Mouse (Mus musculus) forebrain, embryonic 12.5 days (tissue): ENCODE measurements at regions not wholly inside any gene's neighbourhood (a gene's known extent, or its start where the extent isn't known, plus 50 kb on each side); places are given as distances from the start of the nearest gene placed in this dataset.

Experiments
- ATAC-seq: fragments of 200-750 bp; cut with Nextera tagmentation; 2 replicates; pipeline ENCODE4 v1.8.0; 2017; ENCODE audit warnings: moderate TSS enrichment; ENCODE audit not compliant: low FRiP score
- H3K27ac ChIP-seq: fragments of 300-500 bp; sonication (generic); 2 replicates; pipeline ENCODE4 v1.5.1; 2016; ENCODE audit warnings: mild to moderate bottlenecking
- H3K27me3 ChIP-seq: fragments of 300-500 bp; sonication (generic); 2 replicates; pipeline ENCODE4 v1.6.1; 2016; ENCODE audit warnings: mild to moderate bottlenecking
- H3K36me3 ChIP-seq: fragments of 300-500 bp; sonication (generic); replicated peaks from 2 replicates; pipeline ENCODE4 v1.6.1; 2016; ENCODE audit warnings: mild to moderate bottlenecking
- H3K4me1 ChIP-seq: fragments of 300-500 bp; sonication (generic); 2 replicates; pipeline ENCODE4 v1.6.1; 2016
- H3K4me2 ChIP-seq: fragments of 300-500 bp; sonication (generic); 2 replicates; pipeline ENCODE4 v1.6.1; 2016; ENCODE audit warnings: mild to moderate bottlenecking, moderate library complexity
- H3K4me3 ChIP-seq: fragments of 300-500 bp; sonication (generic); replicated peaks from 2 replicates; pipeline ENCODE4 v1.5.1; 2016; ENCODE audit warnings: mild to moderate bottlenecking
- H3K9ac ChIP-seq: fragments of 300-500 bp; sonication (generic); 2 replicates; pipeline ENCODE4 v1.6.1; 2016; ENCODE audit warnings: mild to moderate bottlenecking
- H3K9me3 ChIP-seq: fragments of 300-500 bp; sonication (generic); 2 replicates; pipeline ENCODE4 v1.6.1; 2016
- WGBS: fragments of 180-500 bp; shearing (Covaris S2); methylation state at CpG from one replicate; pipeline ENCODE4 v1.1.7; 2016; 5-methylcytosine and 5-hydroxymethylcytosine counted together

DNA sequence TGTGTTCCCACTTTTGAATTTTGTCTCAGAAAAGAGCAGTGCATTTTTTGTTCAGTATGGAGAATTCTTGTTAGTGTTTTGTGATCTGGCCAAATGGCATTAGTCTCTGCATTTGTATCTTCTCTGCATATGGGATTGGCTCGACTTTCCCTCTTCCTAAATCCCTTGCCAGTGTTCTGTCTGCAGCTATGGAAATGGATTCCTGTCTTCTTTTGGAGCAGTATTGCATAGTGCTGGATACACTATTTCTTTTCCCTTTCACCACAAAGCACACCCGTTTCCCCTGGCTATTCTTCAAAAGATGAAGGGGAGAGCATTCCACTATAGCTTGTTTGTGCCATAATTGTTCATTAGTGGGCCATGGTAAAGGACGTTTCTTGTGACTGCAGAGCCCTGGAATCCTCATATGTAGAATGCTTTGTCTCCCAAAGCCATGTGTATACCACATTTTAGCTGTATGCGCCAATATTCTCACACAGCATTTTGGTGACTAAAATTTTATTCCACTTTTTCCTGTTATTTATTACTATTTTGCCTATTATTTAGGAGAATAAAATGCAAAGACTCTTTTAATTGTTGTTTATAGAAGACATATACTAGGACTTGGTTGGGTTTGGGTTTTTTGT is 197.8 kb downstream of the Hs3st1 start:
- no peaks in the 10 kb centered on the region for H3K36me3 ChIP-seq
- no peak for ATAC-seq
- no peaks in the 10 kb centered on the region for H3K27me3 ChIP-seq
- H3K9ac ChIP-seq, result no peak overlapping the region
- H3K27ac ChIP-seq, result no peak overlapping the region
- H3K4me3 ChIP-seq, result no peak overlapping the region
- WGBS, result 51% methylated on average over 4 of the region's 4 CpGs
- no peaks in the 10 kb centered on the region for H3K4me1 ChIP-seq
- no peaks in the 10 kb centered on the region for H3K9me3 ChIP-seq
- no peak overlapping the region for H3K4me2 ChIP-seq

DNA sequence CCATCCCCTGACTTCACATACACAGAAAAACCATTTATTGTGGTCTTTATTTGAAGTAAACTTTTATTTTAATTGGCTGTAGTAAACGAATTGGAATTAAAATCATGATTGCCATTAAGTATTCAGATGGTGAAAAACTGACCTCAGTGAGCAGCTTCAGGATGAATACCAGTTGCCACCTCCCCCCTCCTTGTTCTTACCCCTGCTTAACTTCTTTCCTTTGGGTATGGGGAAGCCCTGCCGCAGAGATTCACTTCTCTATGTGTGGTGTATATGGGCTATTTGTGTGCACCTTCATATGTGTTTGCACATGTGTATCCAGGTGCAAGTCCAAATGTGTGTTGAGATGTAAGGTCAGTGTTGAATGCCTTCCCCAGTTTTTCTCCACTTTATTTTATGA is 218.2 kb downstream of the Hs3st1 start:
- Histone ChIP-seq H3K9ac (no peak overlapping the region), H3K27me3 (no peaks in the 10 kb centered on the region), H3K4me2 (no peak overlapping the region), H3K4me1 (peaks cover 5% of the 10 kb centered on the region; the same call in 1 of the 2 replicates), H3K27ac (no peak overlapping the region), H3K36me3 (no peaks in the 10 kb centered on the region), H3K4me3 (no peak overlapping the region), H3K9me3 (no peaks in the 10 kb centered on the region)
- WGBS, result 56% methylated on average over 2 of the region's 2 CpGs
- peak; percentile 60; the same call in 1 of the 2 replicates for ATAC-seq

DNA sequence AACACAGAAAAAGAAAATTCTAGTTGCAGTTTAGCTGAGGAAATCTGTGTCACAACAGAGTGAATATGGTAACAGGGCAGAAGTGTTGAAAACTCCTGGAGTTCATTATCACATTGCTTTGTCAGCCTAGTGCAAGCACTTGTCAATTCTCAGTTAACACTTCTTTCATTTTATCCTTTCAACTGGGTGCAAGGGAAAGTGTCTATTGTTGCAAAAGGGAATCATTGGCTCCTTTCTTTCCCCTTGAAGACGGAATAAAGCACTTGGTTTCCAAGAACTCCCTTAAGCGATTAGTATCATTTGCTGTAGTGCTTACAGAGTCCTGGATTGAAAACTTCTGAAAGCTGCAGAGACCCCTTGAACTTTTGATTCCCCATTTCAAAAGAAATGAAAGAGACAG is 218.9 kb downstream of the Hs3st1 start:
- Histone ChIP-seq H3K9ac (no peak overlapping the region), H3K4me3 (no peak overlapping the region), H3K36me3 (no peaks in the 10 kb centered on the region), H3K27me3 (no peaks in the 10 kb centered on the region), H3K4me1 (peaks cover 5% of the 10 kb centered on the region; the same call in 1 of the 2 replicates), H3K4me2 (no peak overlapping the region), H3K27ac (no peak overlapping the region), H3K9me3 (no peaks in the 10 kb centered on the region)
- whole genome bisulfite sequencing, result 13% methylated on average over 2 of the region's 2 CpGs
- ATAC-seq, result peak; percentile 60; the same call in 1 of the 2 replicates

DNA sequence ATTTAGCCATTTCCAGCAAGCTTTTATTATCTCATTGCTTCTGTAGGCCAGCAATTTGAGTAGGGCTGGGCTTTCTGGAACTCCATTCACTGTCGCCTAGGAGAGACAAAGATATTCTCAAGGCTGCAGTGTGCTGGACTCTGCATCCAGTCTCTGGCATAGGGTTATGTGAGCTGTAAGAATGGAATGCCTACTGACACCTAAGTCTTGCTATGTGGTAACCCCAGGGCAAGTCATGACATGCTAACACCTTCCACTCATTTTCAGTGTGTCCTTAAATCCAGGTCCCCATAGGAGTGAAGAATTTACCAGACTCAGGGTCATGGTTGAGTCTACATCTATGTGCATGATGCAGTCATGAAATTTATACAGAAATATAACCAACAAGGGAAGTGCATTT is 245.0 kb downstream of the Hs3st1 start:
- H3K27me3 ChIP-seq, result no peaks in the 10 kb centered on the region
- no peaks in the 10 kb centered on the region for H3K36me3 ChIP-seq
- 75% methylated on average over 1 of the region's 1 CpGs for WGBS
- H3K9ac ChIP-seq, result no peak overlapping the region
- H3K4me1 ChIP-seq, result no peaks in the 10 kb centered on the region
- no peak overlapping the region for H3K4me2 ChIP-seq
- ATAC-seq, result no peak
- H3K27ac ChIP-seq, result no peak overlapping the region
- H3K4me3 ChIP-seq, result no peak overlapping the region
- no peaks in the 10 kb centered on the region for H3K9me3 ChIP-seq

DNA sequence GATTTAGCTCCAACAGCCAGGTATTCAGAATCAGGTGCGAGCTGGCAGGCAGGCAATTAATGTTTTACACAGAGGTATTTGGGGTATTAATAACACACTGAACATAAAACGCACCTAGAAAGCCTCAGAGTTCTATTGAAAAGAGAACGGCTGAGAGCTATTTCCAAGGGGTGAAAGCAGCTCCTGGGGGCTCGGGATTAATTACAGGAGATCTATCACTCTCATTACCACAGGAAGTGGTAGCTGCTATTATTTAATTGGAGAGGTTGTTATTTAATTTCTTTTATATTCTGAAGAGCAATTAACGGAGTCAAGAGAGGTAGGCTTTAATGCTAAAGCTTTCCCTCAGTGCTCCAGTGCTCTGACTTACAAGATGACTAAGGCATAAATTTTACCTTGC is 272.5 kb downstream of the Hs3st1 start:
- no peaks in the 10 kb centered on the region for H3K4me1 ChIP-seq
- no peak overlapping the region for H3K9ac ChIP-seq
- H3K4me3 ChIP-seq, result no peak overlapping the region
- no peak for ATAC-seq
- H3K36me3 ChIP-seq, result no peaks in the 10 kb centered on the region
- 33% methylated on average over 5 of the region's 5 CpGs for WGBS
- no peak overlapping the region for H3K27ac ChIP-seq
- no peak overlapping the region for H3K4me2 ChIP-seq
- no peaks in the 10 kb centered on the region for H3K9me3 ChIP-seq
- no peaks in the 10 kb centered on the region for H3K27me3 ChIP-seq

DNA sequence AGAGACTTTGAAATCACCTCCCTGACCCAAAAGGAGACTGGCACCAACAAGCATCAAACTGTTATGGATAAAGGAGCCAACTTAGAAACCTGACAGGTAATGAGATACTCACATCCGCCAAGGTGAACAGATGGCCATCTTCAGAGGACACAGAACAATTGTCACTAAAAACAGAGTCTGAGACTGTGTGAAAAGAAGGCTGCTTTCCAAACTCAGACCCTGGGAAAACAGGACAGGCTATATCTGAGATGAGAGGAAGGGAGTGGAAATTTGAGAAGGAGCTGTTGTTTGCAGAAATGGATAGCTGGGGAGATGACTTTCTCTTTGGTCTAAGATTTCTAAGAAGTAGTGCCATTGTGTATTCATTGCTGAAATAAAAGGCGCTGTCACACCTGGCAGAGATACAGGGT is 297.2 kb downstream of the Hs3st1 start:
- Histone ChIP-seq H3K36me3 (no peaks in the 10 kb centered on the region), H3K4me2 (no peak overlapping the region), H3K27ac (no peak overlapping the region), H3K4me3 (no peak overlapping the region), H3K9me3 (no peaks in the 10 kb centered on the region), H3K27me3 (no peaks in the 10 kb centered on the region), H3K4me1 (no peaks in the 10 kb centered on the region), H3K9ac (no peak overlapping the region)
- ATAC-seq, result no peak
- WGBS, result 89% methylated on average over 2 of the region's 2 CpGs

DNA sequence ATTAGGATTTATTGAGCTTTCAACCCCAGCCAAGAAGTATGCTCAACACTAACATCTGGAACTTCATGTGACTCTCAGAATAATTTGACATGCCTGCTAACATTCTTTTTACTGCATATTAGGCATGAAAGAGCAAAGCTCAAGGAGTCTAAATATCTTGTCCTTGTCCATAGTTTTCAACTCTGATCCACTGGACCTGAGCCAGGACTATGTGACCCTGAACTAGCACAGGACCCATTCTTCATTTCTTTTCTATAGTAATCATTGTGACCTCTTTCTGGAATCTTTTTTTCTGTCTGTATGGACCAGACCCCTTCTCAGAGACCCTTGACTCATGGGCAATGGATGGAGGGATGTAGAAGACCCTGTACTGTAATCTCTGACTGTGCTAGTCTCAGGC is 301.6 kb downstream of the Hs3st1 start:
- H3K9ac ChIP-seq, result no peak overlapping the region
- no peak for ATAC-seq
- H3K27me3 ChIP-seq, result no peaks in the 10 kb centered on the region
- H3K36me3 ChIP-seq, result no peaks in the 10 kb centered on the region
- no peak overlapping the region for H3K4me3 ChIP-seq
- no peaks in the 10 kb centered on the region for H3K4me1 ChIP-seq
- H3K9me3 ChIP-seq, result no peaks in the 10 kb centered on the region
- no peak overlapping the region for H3K27ac ChIP-seq
- no peak overlapping the region for H3K4me2 ChIP-seq

DNA sequence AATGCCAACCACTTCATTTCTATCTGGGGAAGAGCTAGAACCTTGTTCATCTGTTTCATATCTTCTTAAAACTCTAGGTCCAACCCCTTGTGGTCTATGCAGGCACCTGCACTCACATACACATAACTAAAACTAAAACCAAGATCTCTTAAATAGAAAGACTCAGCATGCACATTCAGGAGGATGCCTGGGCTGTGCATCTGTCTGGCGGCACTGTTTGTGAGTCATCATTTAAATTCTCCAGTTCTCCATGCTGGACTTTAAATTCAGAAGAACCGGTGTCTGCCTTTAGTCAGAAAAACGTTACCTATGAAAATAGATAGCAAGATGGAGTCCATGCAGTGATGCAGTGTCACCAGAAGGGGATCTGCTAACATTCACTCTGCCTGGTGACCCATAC is 314.5 kb downstream of the Hs3st1 start:
- no peak overlapping the region for H3K27ac ChIP-seq
- no peaks in the 10 kb centered on the region for H3K9me3 ChIP-seq
- H3K36me3 ChIP-seq, result no peaks in the 10 kb centered on the region
- H3K4me3 ChIP-seq, result no peak overlapping the region
- no peak for ATAC-seq
- WGBS, result 90% methylated on average over 3 of the region's 3 CpGs
- H3K4me2 ChIP-seq, result no peak overlapping the region
- no peaks in the 10 kb centered on the region for H3K27me3 ChIP-seq
- no peak overlapping the region for H3K9ac ChIP-seq
- no peaks in the 10 kb centered on the region for H3K4me1 ChIP-seq

DNA sequence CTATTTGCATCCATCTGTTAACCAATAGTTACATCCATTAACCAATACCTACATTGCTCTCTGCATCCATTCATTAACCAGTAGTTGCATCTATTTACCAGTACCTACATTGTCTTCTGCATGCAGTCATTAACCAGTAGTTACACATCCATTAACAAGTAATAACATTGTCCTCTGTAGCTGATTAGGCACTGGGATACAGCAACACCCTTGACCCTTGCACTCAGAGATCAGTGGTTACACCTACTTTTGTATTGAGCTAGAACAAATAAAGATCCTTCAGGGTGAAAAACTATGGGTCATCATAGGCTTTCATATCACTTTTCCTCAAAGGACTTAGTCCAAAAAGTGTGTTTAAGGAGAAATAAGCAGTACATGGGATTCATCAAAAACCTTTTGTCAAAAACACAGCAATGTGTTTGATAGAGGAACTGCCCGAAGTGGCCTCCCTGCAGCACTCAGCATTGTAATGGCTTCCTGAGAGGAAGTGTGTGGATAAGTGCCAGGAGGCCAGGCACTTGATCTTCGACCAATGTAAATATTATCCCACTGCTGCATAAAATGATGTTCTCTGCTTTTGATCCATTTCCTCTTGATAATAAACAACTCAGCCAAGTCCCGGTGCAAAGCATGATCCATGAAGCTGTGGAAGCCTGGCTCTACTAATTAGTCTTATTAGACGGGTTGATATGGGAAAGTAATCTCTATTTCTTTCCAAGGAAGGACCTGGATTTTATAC is 317.6 kb downstream of the Hs3st1 start:
- WGBS, result 73% methylated on average over 4 of the region's 4 CpGs
- no peak overlapping the region for H3K9ac ChIP-seq
- H3K27ac ChIP-seq, result no peak overlapping the region
- H3K27me3 ChIP-seq, result no peaks in the 10 kb centered on the region
- no peaks in the 10 kb centered on the region for H3K9me3 ChIP-seq
- H3K36me3 ChIP-seq, result no peaks in the 10 kb centered on the region
- H3K4me1 ChIP-seq, result no peaks in the 10 kb centered on the region
- H3K4me3 ChIP-seq, result no peak overlapping the region
- no peak for ATAC-seq
- no peak overlapping the region for H3K4me2 ChIP-seq

DNA sequence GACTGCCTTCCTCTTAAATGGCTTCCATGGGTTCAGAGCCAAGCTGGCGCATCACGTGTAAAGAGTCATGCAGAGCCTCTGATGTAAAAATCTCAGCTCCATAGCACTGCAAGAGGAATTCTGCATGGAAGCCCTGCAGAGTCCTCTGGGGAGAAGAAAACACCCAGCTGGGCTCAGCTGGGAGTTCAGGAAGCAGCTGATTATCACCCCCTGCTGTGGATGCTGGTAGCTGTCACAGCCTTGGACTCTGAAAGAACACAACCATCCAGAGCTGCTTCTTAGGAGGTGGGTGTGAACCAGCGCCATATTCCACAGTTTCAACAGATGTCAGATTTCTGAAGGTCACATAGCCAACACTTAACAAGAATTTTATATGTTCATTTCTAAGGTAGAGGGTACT is 329.2 kb downstream of the Hs3st1 start:
- Histone ChIP-seq H3K9ac (no peak overlapping the region), H3K27me3 (no peaks in the 10 kb centered on the region), H3K36me3 (no peaks in the 10 kb centered on the region), H3K27ac (no peak overlapping the region), H3K9me3 (no peaks in the 10 kb centered on the region), H3K4me2 (no peak overlapping the region), H3K4me1 (peaks cover 2% of the 10 kb centered on the region; the same call in 1 of the 2 replicates), H3K4me3 (no peak overlapping the region)
- no peak for ATAC-seq
- WGBS, result 80% methylated on average over 3 of the region's 3 CpGs

DNA sequence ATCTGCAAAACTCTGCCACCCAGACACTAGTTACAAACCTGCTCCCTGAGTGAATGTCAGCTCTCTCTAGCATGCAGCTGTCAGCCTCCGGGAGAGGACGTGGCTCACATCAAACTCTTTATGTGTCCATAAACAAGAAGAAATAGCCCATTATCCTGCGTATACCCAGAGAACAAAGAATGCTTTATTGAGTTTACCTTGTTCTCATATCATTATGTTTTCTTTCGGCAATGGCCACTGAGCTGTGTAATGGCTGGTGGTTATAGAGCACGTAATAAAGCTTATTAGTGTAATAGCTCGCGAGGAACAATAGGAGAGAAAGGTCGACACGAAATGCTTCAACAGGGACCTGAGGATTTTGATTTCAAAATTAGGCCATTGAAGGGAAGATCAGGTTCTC is 331.6 kb downstream of the Hs3st1 start:
- Histone ChIP-seq H3K9ac (no peak overlapping the region), H3K4me3 (no peak overlapping the region), H3K4me1 (peaks cover 2% of the 10 kb centered on the region; the same call in 1 of the 2 replicates), H3K36me3 (no peaks in the 10 kb centered on the region), H3K9me3 (no peaks in the 10 kb centered on the region), H3K4me2 (no peak overlapping the region), H3K27me3 (no peaks in the 10 kb centered on the region), H3K27ac (no peak overlapping the region)
- ATAC-seq, result no peak
- WGBS, result 34% methylated on average over 9 of the region's 9 CpGs

DNA sequence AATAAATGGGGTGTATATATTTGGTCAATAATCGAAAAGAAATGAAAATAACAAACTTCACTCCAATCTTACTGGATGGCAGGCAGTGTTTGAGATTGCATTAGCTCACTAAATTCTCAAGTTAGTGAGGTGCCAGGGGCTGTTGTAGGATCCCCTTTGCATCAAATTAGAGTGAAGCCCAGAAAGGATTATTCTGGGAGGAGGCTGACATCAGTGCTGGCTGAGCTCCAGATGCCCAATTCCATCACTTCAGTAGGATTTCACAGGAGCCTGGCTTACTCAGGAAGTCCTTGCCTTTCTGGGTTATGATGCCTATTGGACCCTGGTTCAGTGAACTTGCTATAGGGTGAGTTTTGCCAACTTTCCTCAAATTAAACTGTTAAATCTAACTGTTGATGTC is 336.5 kb downstream of the Hs3st1 start:
- WGBS, result 100% methylated on average over 1 of the region's 1 CpGs
- Histone ChIP-seq H3K4me1 (peaks cover 15% of the 10 kb centered on the region), H3K4me2 (no peak overlapping the region), H3K27me3 (no peaks in the 10 kb centered on the region), H3K36me3 (no peaks in the 10 kb centered on the region), H3K4me3 (no peak overlapping the region), H3K27ac (no peak overlapping the region), H3K9me3 (no peaks in the 10 kb centered on the region), H3K9ac (no peak overlapping the region)
- peak; percentile 39; the same call in 1 of the 2 replicates for ATAC-seq

DNA sequence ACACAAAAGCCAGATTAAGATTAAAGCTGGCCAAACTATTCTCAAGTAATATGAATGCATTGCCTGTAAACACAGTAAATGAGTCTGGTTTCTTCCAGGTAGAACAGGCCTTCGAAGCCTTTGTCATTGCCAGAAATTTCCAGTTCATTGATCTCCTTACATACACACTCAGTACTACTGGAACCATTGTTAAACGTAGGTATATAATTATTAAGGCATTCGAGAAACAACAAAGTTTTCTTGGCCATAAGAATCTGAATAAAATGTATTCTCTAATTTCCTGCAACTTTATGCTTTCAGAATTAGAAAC is 337.5 kb downstream of the Hs3st1 start:
- H3K27me3 ChIP-seq, result no peaks in the 10 kb centered on the region
- no peaks in the 10 kb centered on the region for H3K36me3 ChIP-seq
- H3K9me3 ChIP-seq, result no peaks in the 10 kb centered on the region
- ATAC-seq, result 0 out of 2 replicates have a peak, but pooled peaks have one; percentile 53
- no peak overlapping the region for H3K4me2 ChIP-seq
- no peak overlapping the region for H3K4me3 ChIP-seq
- H3K9ac ChIP-seq, result no peak overlapping the region
- 56% methylated on average over 3 of the region's 3 CpGs for WGBS
- H3K27ac ChIP-seq, result no peak overlapping the region
- peaks cover 13% of the 10 kb centered on the region for H3K4me1 ChIP-seq
